Mouse (Mus musculus) thymus, adult 2 months (tissue): ENCODE data around the gene Chrm3.

Source experiments
- CTCF ChIP-seq: fragments of 200-500 bp; IDR thresholded peaks from 2 replicates; pipeline ENCODE4 v1.5.1; 2012; ENCODE audit warnings: mild to moderate bottlenecking, control low read depth, low read length, moderate library complexity, borderline replicate concordance; ENCODE audit not compliant: control insufficient read depth, poor library complexity, insufficient read depth; ENCODE audit errors: extremely low read depth
- POLR2A ChIP-seq: fragments of 200-500 bp; IDR thresholded peaks from 2 replicates; pipeline ENCODE4 v1.6.1; 2012; ENCODE audit warnings: mild to moderate bottlenecking, low read length, control low read depth, moderate library complexity; ENCODE audit not compliant: control insufficient read depth, poor library complexity, insufficient read depth; ENCODE audit errors: extremely low read depth

- no peak for TF ChIP-seq POLR2A
- TF ChIP-seq CTCF = no peak
These were observed 16.3 kb downstream of the Chrm3 start for GRCm38 (mm10) chr13:10344362-10344761.
